1 mouse cellular context compared by ENCODE assay signal in genomic region chr6:124918331-124918690, GRCm38 (mm10).
TF ChIP-seq lines count a peak whose summit lies in the region.

No protein-coding gene starts in this region.

TF ChIP-seq in MEL, 35 proteins besides CTCF, POLR2A, EP300 and RAD21 (continued from another document):
- TF ChIP-seq UBTF (IDR thresholded peaks at IDR 0.05; ENCODE audit: borderline replicate concordance, insufficient read depth, low read depth, low read length) (no peak), MAFK (IDR thresholded peaks at IDR 0.05; ENCODE audit: borderline replicate concordance, low read depth, low read length) (no peak), NRF1 (IDR thresholded peaks at IDR 0.05; ENCODE audit: insufficient read depth, low read depth, low read length, poor library complexity, severe bottlenecking) (no peak), GATA1 (IDR thresholded peaks at IDR 0.05; ENCODE audit: low read depth, low read length) (no peak), MXI1 (IDR thresholded peaks at IDR 0.05; ENCODE audit: low read depth, low read length) (no peak), E2F4 (IDR thresholded peaks at IDR 0.05; ENCODE audit: borderline replicate concordance, low read depth, low read length) (no peak), ZMIZ1 (IDR thresholded peaks at IDR 0.05; ENCODE audit: low read depth, low read length) (no peak)
